Mouse (Mus musculus) thymus, postnatal 25 days (tissue): Measurements from ENCODE around the gene Vars2.

Experiments used
- DNase-seq: peaks from one replicate; pipeline ENCODE4 v3.0.0; 2022

Gene Vars2

GRCm38 (mm10) chr17:35692368-35692767, 25.0 kb upstream of the Vars2 start:
- no peak for DNase-seq

- DNase-seq = no peak
Measured at GRCm38 (mm10) chr17:35691811-35692210, 24.4 kb upstream of the Vars2 start.

- no peak for DNase-seq
Measured at GRCm38 (mm10) chr17:35689936-35690645, 22.7 kb upstream of the Vars2 start.

GRCm38 (mm10) chr17:35688347-35689175, 21.2 kb upstream of the Vars2 start:
- DNase-seq = peak; percentile 50

GRCm38 (mm10) chr17:35685061-35685460, 17.7 kb upstream of the Vars2 start:
- DNase-seq = no peak

- no peak for DNase-seq
Measured at GRCm38 (mm10) chr17:35681986-35682385, 14.6 kb upstream of the Vars2 start.

- DNase-seq = no peak
Measured at GRCm38 (mm10) chr17:35680591-35680990, 13.2 kb upstream of the Vars2 start.

GRCm38 (mm10) chr17:35673416-35674035, 6.1 kb upstream of the Vars2 start, which contains the start of gene Gtf2h4:
Gtf2h4 (minus strand) TSS chr17:35673739.
- peak; percentile 90 for DNase-seq

- peak; percentile 54 for DNase-seq
Measured at GRCm38 (mm10) chr17:35672527-35672926, 5.1 kb upstream of the Vars2 start.

- peak; percentile 80 for DNase-seq
Measured at GRCm38 (mm10) chr17:35671846-35672245, 4.5 kb upstream of the Vars2 start.

GRCm38 (mm10) chr17:35669731-35670130, 2.3 kb upstream of the Vars2 start:
- peak; percentile 51 for DNase-seq

GRCm38 (mm10) chr17:35666851-35667256, 538 bp downstream of the Vars2 start:
- DNase-seq = no peak

- peak; percentile 64 for DNase-seq
Measured at GRCm38 (mm10) chr17:35665957-35666515, 1.4 kb downstream of the Vars2 start.

- no peak for DNase-seq
Measured at GRCm38 (mm10) chr17:35653086-35653485, 14.3 kb downstream of the Vars2 start.

- no peak for DNase-seq
Measured at GRCm38 (mm10) chr17:35649429-35649828, 18.0 kb downstream of the Vars2 start.

- no peak for DNase-seq
Measured at GRCm38 (mm10) chr17:35643609-35644236, 23.7 kb downstream of the Vars2 start, which contains the start of gene Mucl3. Mucl3 (minus strand) TSS chr17:35643695.

GRCm38 (mm10) chr17:35639352-35639751, 28.0 kb downstream of the Vars2 start:
- no peak for DNase-seq

GRCm38 (mm10) chr17:35638475-35639190, 28.8 kb downstream of the Vars2 start:
- DNase-seq = peak; percentile 66

GRCm38 (mm10) chr17:35636363-35636762, 31.0 kb downstream of the Vars2 start:
- peak; percentile 28 for DNase-seq

- peak; percentile 73 for DNase-seq
Measured at GRCm38 (mm10) chr17:35635699-35636111, 31.7 kb downstream of the Vars2 start.

- DNase-seq = no peak
Measured at GRCm38 (mm10) chr17:35635202-35635601, 32.2 kb downstream of the Vars2 start.

- DNase-seq = peak; percentile 24
Measured at GRCm38 (mm10) chr17:35633992-35634391, 33.4 kb downstream of the Vars2 start.
